Mouse (Mus musculus) heart, embryonic 15.5 days (tissue): ENCODE data around the gene Commd1. TPM values are rescaled to one million over a fixed set of nuclear protein-coding genes. Genes with fewer than 3 reads are reported as not detected.

Source experiments
- ATAC-seq: fragments of 200-750 bp; cut with Nextera tagmentation; replicated peaks from 2 replicates; pipeline ENCODE4 v1.8.0; 2017; ENCODE audit warnings: low read depth, moderate TSS enrichment; ENCODE audit not compliant: insufficient number of reproducible peaks, insufficient read depth, low FRiP score
- H3K27ac ChIP-seq: fragments of 300-500 bp; sonication (generic); 2 replicates; pipeline ENCODE4 v1.5.1; 2015; ENCODE audit warnings: mild to moderate bottlenecking, inconsistent platforms
- H3K27me3 ChIP-seq: fragments of 300-500 bp; sonication (generic); 2 replicates; pipeline ENCODE4 v1.6.1; 2015; ENCODE audit warnings: inconsistent platforms
- H3K36me3 ChIP-seq: fragments of 300-500 bp; sonication (generic); 2 replicates; pipeline ENCODE4 v1.6.1; 2015; ENCODE audit warnings: mild to moderate bottlenecking, inconsistent platforms
- H3K4me1 ChIP-seq: fragments of 300-500 bp; sonication (generic); replicated peaks from 2 replicates; pipeline ENCODE4 v1.6.1; 2015; ENCODE audit warnings: inconsistent platforms
- H3K4me2 ChIP-seq: fragments of 300-500 bp; sonication (generic); 2 replicates; pipeline ENCODE4 v1.6.1; 2015; ENCODE audit warnings: inconsistent platforms, mild to moderate bottlenecking, moderate library complexity
- H3K4me3 ChIP-seq: fragments of 300-500 bp; sonication (generic); 2 replicates; pipeline ENCODE4 v1.5.1; 2015; ENCODE audit warnings: mild to moderate bottlenecking, inconsistent platforms
- H3K9ac ChIP-seq: fragments of 300-500 bp; sonication (generic); 2 replicates; pipeline ENCODE4 v1.6.1; 2015; ENCODE audit warnings: mild to moderate bottlenecking, inconsistent platforms
- H3K9me3 ChIP-seq: fragments of 300-500 bp; sonication (generic); replicated peaks from 2 replicates; pipeline ENCODE4 v1.6.1; 2016; ENCODE audit warnings: inconsistent platforms
- WGBS: fragments of 180-500 bp; shearing (Covaris S2); methylation state at CpG from one replicate; pipeline ENCODE4 v1.1.7; 2015; ENCODE audit warnings: mixed read lengths; 5-methylcytosine and 5-hydroxymethylcytosine counted together
- polyA plus RNA-seq: library from polyadenylated mRNA; unstranded; fragments of >200 nt; fragmentation: Nextera tagmentation; extraction: Ambion mirVana; gene quantifications from 2 replicates; pipeline ENCODE4 v1.2.1, GENCODE M21; 2015

Gene Commd1
- polyA plus RNA-seq, 1 experiment from 2014 or later: 351 TPM

DNA sequence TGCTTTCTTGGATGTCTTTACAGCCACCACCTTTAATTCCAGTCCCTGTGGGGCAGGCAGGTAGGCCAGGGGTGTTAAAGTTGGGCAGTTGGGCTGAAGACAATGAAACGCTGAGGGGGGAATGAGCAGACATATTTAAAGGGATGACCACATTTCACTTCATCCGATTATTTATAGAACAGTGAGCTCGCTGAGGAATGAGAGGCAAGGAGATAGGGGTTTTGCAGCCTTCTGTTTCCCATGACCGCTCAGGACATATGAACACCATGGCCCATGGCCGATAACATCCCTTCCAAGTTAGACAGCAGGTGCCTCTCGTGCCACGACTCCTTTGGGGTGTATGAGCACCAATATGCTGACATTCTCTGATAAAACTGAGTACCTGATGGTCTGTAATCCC lies 70.4 kb downstream of the Commd1 start:
- H3K4me2 ChIP-seq: no peak overlapping the region

DNA sequence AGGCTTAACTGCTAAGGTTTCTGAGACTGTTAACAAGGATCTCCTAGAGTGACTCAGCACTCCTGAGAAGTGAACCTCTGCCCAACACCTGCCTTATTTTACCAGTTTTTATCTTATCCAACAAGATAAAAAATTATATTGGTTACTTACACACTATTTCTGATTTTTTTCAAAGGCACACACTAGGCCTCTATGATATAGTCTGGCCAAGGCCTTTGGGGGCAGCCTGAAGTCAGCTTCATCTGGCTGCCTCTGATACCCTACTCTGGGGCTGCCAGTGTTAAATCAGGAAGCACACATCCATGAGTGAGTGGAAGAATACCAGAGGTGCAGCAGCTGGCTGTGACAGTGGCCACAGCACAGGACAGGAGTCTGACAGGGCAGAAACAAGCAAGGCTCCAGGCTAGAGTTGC lies 75.7 kb downstream of the Commd1 start:
- ATAC-seq: no peak; the same call in 1 of the 2 replicates
- H3K4me2 ChIP-seq: no peak overlapping the region
- no peak overlapping the region for H3K9ac ChIP-seq
- H3K4me3 ChIP-seq: no peak overlapping the region
- H3K36me3 ChIP-seq: no peaks in the 10 kb centered on the region
- peaks cover 9% of the 10 kb centered on the region for H3K4me1 ChIP-seq
- H3K27ac ChIP-seq: peak overlapping the region; percentile 28; the same call in 1 of the 2 replicates
- no peaks in the 10 kb centered on the region for H3K27me3 ChIP-seq
- no peaks in the 10 kb centered on the region for H3K9me3 ChIP-seq

More for the DNA sequence above, 70.4 kb downstream of the Commd1 start:
- 0 out of 2 replicates have a peak, but pooled peaks have one; percentile 39 for ATAC-seq
- peaks cover 12% of the 10 kb centered on the region for H3K4me1 ChIP-seq
- H3K36me3 ChIP-seq: no peaks in the 10 kb centered on the region
- H3K4me3 ChIP-seq: no peak overlapping the region
- peak overlapping the region; percentile 35 for H3K27ac ChIP-seq
- H3K9me3 ChIP-seq: no peaks in the 10 kb centered on the region
- WGBS: 46% methylated on average over 7 of the region's 7 CpGs
- H3K9ac ChIP-seq: no peak overlapping the region
- no peaks in the 10 kb centered on the region for H3K27me3 ChIP-seq

DNA sequence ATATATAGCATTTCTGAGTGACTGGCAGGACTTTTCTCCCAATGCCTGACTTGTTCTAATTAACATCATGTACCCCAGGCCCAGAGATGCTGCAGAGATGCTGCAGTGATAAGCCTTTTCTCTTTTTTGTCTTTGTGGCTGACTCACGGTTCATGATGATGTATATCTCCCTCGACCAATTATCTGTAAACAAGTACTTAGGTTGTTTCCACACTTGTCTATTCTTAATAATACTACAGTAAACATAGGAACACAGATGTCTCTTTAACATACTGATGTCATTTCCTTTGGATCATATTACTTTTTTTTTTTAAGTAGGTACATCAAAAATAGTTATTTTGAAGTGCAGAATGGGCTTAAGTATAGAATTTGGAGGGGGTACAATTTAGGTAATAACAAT lies 79.3 kb downstream of the Commd1 start:
- H3K9me3 ChIP-seq: no peaks in the 10 kb centered on the region
- no peaks in the 10 kb centered on the region for H3K27me3 ChIP-seq
- H3K27ac ChIP-seq: no peak overlapping the region
- peaks cover 9% of the 10 kb centered on the region for H3K4me1 ChIP-seq
- WGBS: 81% methylated on average over 2 of the region's 2 CpGs
- no peak overlapping the region for H3K9ac ChIP-seq
- no peak overlapping the region for H3K4me2 ChIP-seq
- ATAC-seq: no peak
- no peak overlapping the region for H3K4me3 ChIP-seq
- H3K36me3 ChIP-seq: peaks cover 13% of the 10 kb centered on the region; the same call in 1 of the 2 replicates

DNA sequence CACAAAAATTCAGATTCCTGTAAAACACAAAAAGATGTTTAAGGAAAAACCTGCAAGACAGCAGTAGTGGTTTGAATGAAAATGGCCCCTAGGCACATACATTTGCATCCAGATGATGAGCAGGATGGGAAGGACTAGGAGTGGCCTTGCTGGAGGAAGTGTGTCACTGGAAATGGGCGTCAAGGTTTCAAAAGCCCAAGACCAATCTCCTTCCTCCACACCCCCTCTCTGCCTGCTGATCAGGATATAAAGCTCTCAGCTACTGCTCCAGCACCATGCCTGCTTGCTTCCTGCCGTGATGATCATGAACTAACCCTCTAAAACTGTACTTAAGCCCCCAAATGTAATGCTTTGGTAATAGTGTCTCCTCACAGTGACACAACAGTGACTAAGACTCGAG lies 82.1 kb downstream of the Commd1 start:
- Histone ChIP-seq H3K36me3 (peaks cover 13% of the 10 kb centered on the region; the same call in 1 of the 2 replicates), H3K27ac (no peak overlapping the region), H3K9me3 (no peaks in the 10 kb centered on the region), H3K4me3 (no peak overlapping the region), H3K27me3 (no peaks in the 10 kb centered on the region), H3K4me2 (no peak overlapping the region), H3K4me1 (0 out of 2 replicates have a peak, but pooled peaks cover 2% of the 10 kb centered on the region), H3K9ac (no peak overlapping the region)
- no peak for ATAC-seq
- 79% methylated on average over 3 of the region's 3 CpGs for WGBS

DNA sequence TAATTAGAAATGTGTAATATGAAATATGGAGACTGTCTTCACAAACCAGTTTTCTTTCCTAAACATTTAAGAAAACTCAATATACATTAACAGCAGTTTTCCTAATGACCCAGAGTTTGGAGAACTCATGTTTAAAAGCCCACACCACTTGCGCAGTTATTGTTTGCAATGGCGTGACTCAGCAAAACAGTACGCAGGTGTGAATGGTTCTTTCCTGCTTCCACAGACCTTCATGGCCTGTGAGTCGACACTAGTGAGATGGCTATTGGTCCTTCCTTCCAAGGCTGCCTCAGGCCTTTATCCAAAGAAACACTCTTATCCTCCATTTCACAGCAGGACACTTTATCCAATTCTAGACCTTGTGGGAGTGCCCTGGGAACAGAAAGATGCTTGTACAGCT lies 84.5 kb downstream of the Commd1 start:
- Histone ChIP-seq H3K36me3 (peaks cover 13% of the 10 kb centered on the region; the same call in 1 of the 2 replicates), H3K4me2 (no peak overlapping the region), H3K4me1 (no peaks in the 10 kb centered on the region), H3K9me3 (no peaks in the 10 kb centered on the region), H3K27ac (no peak overlapping the region), H3K9ac (no peak overlapping the region), H3K4me3 (no peak overlapping the region), H3K27me3 (no peaks in the 10 kb centered on the region)
- 93% methylated on average over 4 of the region's 4 CpGs for WGBS
- ATAC-seq: no peak

DNA sequence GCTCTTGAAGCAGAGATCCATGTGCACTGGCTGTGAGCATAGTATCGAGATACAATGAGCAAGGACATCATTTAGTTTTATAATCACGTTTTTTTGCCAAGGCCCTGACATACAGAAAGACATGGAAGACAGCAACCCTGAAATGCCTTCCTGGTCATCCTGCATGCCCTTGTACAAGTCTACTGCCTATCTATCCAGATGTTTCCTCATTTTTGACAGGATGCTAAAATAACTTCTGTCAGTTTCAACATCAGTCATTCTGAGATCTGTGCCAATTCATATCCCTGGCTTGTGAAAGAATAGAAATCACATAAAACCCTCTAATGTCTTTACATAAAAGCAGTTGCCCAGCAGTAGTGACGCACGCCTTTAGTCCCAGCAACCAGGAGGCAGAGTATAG lies 85.1 kb downstream of the Commd1 start:
- Histone ChIP-seq H3K27me3 (no peaks in the 10 kb centered on the region), H3K27ac (no peak overlapping the region), H3K9me3 (no peaks in the 10 kb centered on the region), H3K4me3 (no peak overlapping the region), H3K9ac (no peak overlapping the region), H3K4me1 (no peaks in the 10 kb centered on the region), H3K4me2 (no peak overlapping the region), H3K36me3 (peaks cover 13% of the 10 kb centered on the region; the same call in 1 of the 2 replicates)
- ATAC-seq: no peak
- WGBS: 89% methylated on average over 4 of the region's 4 CpGs

DNA sequence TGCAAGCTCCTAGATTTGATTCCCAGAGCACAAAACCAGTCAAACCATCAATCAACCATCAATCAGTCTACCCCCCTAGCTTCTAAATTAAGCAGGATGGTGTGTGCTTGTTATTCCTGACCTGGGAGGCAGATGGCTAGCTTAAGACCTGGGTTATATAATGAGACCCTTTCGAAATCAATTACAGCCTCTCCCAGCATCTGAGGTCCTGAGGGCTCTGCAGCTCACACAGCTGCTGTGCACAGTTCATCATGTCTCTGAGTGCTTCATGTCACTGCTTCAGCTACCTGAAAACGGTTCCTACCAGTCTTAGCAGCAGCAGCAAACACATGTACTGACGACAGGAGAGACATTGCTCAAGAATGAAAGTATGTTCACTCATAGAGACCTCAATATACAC lies 89.1 kb downstream of the Commd1 start:
- H3K4me3 ChIP-seq: no peak overlapping the region
- no peaks in the 10 kb centered on the region for H3K9me3 ChIP-seq
- no peaks in the 10 kb centered on the region for H3K4me1 ChIP-seq
- H3K27me3 ChIP-seq: no peaks in the 10 kb centered on the region
- WGBS: 78% methylated on average over 3 of the region's 3 CpGs
- H3K9ac ChIP-seq: no peak overlapping the region
- no peak overlapping the region for H3K27ac ChIP-seq
- ATAC-seq: no peak
- H3K4me2 ChIP-seq: no peak overlapping the region
- no peaks in the 10 kb centered on the region for H3K36me3 ChIP-seq

DNA sequence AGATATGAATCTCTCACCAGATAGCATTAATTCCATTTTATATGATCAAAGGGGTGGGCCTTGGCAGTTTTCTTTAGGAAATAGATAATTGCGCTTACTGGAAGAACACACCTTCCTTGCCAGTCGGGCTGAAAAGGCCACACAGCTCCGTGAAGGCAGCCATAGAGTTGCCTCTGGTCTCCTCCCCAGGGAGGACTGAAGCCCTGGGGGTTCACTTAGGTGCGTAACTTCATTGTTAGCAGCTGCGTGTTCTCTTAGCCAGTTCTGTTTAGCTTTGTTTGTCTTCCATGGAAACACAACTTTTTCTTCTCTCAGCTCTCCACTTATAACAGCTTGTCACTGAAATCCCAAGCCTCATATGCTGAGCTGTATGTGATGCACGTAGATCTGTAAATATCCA lies 89.7 kb downstream of the Commd1 start:
- ATAC-seq: no peak
- Histone ChIP-seq H3K9ac (no peak overlapping the region), H3K4me3 (no peak overlapping the region), H3K4me1 (no peaks in the 10 kb centered on the region), H3K36me3 (no peaks in the 10 kb centered on the region), H3K9me3 (no peaks in the 10 kb centered on the region), H3K27me3 (no peaks in the 10 kb centered on the region), H3K27ac (no peak overlapping the region), H3K4me2 (no peak overlapping the region)
- WGBS: 70% methylated on average over 6 of the region's 6 CpGs

DNA sequence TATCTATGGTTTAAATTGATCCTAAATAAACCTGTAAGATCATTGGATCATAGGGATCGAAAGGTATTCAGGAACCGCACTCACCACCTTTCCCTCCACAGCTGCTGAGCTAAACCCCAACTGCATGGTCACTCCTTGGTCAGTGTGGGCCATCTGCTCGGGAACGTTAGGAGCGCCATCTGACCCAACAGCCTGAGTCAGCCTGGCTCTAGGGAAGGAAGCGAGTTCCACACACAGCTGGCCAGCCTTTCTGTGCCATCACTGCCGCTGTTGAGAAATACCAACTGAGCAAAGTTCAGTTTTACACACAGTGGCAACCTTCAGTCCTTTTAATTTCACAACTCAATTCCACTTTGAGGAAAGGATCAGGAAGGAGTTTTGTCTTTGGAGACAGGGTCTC lies 90.3 kb downstream of the Commd1 start:
- WGBS: 87% methylated on average over 7 of the region's 7 CpGs
- no peak overlapping the region for H3K27ac ChIP-seq

DNA sequence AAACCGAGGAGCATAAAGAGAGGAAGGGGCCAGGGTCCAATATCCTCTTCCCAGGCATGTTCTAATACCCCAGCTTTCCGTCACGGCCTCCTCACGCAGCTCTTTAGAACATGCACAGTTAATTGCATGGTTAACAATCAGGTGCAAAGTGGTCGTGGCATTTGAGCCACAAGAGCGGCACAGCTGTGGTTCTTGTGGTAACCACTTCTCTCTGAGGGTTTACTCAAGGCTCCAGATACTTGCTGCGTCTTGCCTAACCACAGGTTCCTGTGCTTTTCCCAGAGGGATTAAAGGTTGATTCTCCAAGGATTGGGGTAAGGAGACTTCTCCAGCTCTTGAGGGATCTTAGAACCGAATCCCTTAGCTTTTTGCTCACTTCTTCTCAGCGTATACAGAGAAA lies 90.9 kb downstream of the Commd1 start:
- Histone ChIP-seq H3K27ac (no peak overlapping the region), H3K4me3 (no peak overlapping the region), H3K4me1 (no peaks in the 10 kb centered on the region), H3K4me2 (no peak overlapping the region), H3K9me3 (no peaks in the 10 kb centered on the region), H3K36me3 (no peaks in the 10 kb centered on the region), H3K27me3 (no peaks in the 10 kb centered on the region), H3K9ac (no peak overlapping the region)
- 82% methylated on average over 9 of the region's 9 CpGs for WGBS
- ATAC-seq: no peak

More for the DNA sequence above, 90.3 kb downstream of the Commd1 start:
- no peak for ATAC-seq
- Histone ChIP-seq H3K9me3 (no peaks in the 10 kb centered on the region), H3K4me1 (no peaks in the 10 kb centered on the region), H3K4me2 (no peak overlapping the region), H3K4me3 (no peak overlapping the region), H3K36me3 (no peaks in the 10 kb centered on the region), H3K9ac (no peak overlapping the region), H3K27me3 (no peaks in the 10 kb centered on the region)

DNA sequence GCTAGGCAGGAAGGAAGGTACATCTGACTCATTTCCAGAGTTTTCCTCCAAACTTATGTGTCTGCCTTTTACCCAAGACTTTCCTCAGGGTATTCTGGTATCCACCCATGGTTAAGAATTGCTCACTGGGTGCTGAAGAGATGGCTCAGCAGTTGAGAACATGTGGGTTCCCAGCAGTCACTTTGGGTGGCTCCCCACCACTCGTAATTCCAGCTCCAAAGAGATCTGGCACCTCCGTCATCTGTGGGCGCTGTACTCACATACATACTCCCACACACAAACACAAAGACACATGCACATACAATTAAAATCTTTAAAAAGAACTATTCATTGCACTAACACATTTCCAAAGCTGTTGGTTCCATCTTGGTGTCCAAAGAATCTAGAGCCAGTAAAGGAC lies 93.0 kb downstream of the Commd1 start:
- no peak for ATAC-seq
- WGBS: 95% methylated on average over 3 of the region's 3 CpGs
- H3K9ac ChIP-seq: no peak overlapping the region

DNA sequence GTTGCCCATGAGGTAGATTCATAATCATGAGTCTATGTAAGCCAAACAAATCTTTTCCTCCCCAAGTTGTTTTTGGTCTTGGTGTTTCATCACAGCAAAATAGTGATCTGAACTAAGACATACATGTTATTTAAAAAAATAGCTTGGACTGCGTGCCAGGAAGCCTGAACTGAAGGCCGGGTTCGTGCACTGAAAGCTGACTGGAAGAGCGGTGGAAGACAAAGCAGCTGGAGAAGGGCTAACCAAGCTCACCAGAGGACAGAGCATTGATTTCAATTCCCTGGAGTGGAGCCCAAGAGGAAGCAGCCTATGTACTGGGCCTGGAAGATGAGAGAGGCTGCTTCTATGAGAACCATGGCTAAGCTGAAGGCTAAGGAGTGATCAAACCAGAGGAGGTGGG lies 95.2 kb downstream of the Commd1 start:
- no peak overlapping the region for H3K4me3 ChIP-seq
- H3K4me2 ChIP-seq: no peak overlapping the region

More for the DNA sequence above, 93.0 kb downstream of the Commd1 start:
- H3K4me3 ChIP-seq: no peak overlapping the region
- H3K27me3 ChIP-seq: no peaks in the 10 kb centered on the region
- H3K4me1 ChIP-seq: no peaks in the 10 kb centered on the region
- no peaks in the 10 kb centered on the region for H3K9me3 ChIP-seq
- no peaks in the 10 kb centered on the region for H3K36me3 ChIP-seq
- H3K4me2 ChIP-seq: no peak overlapping the region
- H3K27ac ChIP-seq: no peak overlapping the region

More for the DNA sequence above, 95.2 kb downstream of the Commd1 start:
- 84% methylated on average over 4 of the region's 4 CpGs for WGBS
- H3K27ac ChIP-seq: no peak overlapping the region
- no peak overlapping the region for H3K9ac ChIP-seq
- H3K27me3 ChIP-seq: no peaks in the 10 kb centered on the region
- no peaks in the 10 kb centered on the region for H3K4me1 ChIP-seq
- H3K36me3 ChIP-seq: no peaks in the 10 kb centered on the region
- no peaks in the 10 kb centered on the region for H3K9me3 ChIP-seq
- ATAC-seq: no peak
